Mouse (Mus musculus) layer of hippocampus, postnatal 25 days (tissue): ENCODE results near the gene Mt2. TPM values are rescaled to one million over a fixed set of nuclear protein-coding genes. Genes with fewer than 3 reads are reported as not detected.

ENCODE experiments used
- DNase-seq, 2 experiments: peaks; one replicate each; pipeline ENCODE4 v3.0.0; 2022; ENCODE audit warnings: mixed read lengths in 2 of 2, low spot score in 1 of 2; ENCODE audit errors: extremely low spot score in 1 of 2
- total RNA-seq, 2 experiments: library from RNA; stranded (reverse); gene quantifications; 2 replicates each; pipeline ENCODE4 v1.2.3; 2021

The Mt2 gene
- total RNA-seq, 2 experiments from 2014 or later = 381 to 701 TPM

DNA sequence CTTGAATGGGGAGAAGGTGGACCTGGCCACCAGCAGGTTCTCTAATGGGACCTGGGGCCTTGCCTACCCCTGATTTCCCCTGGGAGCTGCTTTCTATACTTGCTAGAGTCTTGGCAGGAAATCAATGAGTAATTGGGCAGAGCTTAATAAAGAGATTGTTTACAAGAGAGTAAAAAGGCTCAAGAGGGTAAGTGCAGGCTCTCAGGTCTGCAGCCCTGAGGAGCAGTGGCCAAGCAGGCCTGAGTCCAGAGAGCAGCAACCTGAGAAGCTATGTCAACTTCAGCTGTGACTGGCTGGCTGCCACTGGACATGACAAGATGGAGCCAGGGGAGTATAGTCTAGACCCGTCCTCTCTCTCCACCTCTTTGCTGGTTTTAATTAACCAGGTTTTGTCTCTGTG, 20.5 kb downstream of the Mt2 start:
- DNase-seq = no peak

DNA sequence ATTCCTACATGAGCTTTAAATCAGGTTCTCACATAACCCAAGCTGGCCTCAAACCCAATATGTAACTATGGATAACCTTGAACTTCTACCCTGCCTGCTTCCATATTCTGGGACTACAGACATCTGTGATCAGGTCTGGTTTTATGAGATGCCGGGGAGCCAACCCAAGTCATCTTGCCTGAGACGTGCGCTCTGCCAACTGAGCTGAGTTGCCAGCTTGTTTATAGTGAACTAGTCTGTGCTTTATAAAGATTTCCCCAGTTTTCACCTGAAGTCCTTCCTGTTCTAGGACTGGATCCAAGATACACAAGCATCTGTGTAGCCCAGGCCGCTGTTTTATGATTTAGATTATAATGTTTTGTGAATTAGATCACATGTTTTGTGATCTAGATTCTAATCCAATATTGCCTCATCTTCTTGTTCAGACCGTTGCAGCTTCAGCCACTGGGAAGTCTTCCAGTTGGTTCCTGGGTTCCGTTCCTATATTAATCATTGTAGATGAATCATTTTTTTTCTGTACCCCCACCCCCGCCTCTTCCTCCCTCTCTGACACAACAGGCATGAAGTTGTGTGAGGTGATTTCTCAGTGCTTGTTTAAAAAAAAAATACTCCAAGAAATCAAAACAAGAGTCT, 22.2 kb downstream of the Mt2 start:
- DNase-seq = no peak

DNA sequence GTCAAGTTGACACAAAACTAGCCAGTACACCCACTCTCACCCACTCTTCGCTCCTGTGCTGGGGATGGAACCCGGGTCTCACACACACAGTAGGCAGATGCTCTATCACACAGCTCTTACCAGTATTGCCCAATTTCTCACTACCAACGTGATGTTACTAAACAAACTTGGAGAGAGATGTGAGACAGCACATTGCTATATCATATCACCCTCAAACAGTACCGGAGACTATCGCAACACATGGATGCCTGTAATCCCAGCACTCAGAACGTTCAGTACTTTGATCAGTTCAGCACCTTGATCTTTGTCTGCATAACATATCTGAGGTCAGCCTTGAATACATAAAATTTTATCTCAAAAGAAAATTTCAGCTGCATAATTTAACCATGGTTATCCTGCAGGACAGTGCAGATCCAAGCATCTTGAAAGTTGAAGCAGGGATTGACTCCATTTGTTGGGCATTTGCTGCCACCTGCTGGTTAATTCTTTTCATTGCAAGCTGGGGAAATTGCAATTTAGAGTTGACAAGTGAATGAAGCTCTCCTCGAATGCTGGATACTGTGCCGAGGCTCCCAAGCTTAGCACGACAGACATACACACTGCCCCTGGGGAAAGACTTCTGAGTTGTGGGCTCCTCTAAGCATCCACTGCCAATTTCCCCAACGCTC, 26.9 kb downstream of the Mt2 start:
- peak in 1 of 2 experiments; percentile 72 for DNase-seq

DNA sequence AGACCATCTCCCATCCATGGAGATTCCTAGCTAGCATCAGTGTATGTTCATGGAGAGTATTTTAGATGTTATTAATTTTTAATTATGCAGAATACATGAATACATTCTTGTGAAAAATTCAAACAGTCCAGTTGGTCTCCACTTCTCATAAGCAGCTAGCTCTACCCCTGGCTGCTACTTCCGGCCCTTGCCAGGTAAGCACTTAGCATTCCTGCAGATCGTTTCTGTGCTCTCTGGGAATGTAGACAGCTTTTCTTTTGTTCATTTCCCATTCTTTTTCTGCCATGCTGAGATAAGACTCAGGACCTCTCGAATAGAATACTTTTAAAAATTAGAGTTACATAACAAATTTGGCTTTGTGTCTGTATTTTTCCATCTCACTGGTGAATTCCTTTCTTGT, 31.6 kb downstream of the Mt2 start:
- DNase-seq = no peak

DNA sequence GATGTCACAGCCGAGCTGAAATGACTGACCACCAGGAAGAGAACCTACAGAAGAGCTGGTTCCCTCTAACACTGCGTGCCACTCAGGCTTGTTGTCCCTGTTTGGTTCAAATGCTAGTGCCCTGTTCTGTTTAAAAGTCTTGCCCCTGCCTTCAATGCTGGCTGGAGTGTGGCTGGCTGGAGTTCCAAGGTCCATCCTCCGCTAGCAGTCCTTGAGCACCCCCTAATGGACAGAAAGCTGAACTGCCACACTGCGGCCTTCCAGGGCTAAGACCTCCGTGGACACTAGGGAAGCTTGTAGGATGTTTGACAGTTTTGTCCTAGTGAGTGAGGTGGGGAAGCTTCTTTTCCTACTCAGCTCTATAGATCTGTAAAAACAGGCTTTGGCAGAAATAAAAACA, 33.3 kb downstream of the Mt2 start:
- DNase-seq = peak; percentile 39 to 73

DNA sequence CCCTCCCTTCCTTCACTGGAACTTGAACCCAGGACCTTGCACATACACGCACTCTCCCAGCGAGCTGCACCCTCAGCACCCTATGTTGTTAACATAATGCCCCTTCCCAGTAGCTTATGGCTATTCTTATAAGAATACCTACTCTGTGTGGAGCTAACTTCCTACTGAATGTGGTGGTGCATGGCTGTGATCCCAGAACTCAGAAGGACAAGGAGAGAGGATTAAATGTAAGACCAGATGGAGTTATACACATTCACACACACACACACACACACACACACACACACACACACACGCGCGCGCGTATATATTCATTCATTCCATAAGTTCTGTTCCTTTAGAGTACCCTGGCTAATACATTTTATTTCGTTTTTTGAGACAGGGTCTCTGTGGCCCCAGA, 33.8 kb downstream of the Mt2 start:
- DNase-seq = no peak

DNA sequence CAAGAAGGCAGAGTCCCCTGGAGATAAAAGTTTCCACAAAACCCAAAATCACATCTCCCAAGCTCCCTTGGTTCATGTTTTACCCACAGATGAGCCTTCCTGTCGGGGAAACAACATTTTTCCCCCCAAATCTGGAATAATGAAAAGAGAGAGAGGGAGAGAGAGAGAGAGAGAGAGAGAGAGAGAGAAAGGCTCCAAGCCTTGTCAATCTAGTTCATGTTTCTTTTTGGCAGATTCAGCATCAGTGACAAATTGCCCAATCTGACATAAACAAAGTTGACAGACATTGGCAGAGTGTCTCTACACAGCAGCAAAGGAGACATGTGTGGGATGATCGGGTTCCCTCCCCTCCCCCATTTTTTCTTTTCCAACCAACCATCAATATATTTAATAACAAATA, 35.0 kb downstream of the Mt2 start:
- DNase-seq = no peak

DNA sequence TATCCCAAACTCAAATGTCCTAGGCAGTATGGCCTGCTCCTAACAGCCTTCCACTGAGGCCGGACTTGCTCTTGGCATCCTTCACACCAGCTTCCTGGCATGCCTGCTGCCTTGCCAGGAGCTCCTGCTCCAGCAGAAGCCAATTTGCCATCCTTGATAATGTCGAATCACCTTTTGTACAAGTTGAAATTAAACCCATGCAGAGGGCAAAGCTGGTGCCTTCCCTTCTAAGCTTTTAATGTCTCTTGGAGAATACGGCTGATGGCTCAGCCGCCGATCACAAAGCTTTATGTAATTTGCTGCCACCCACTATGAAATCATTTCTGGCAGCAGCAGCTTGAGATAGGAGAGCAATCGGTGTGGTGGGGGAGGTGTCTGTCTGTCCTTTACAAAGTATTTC, 37.2 kb downstream of the Mt2 start:
- DNase-seq = no peak

DNA sequence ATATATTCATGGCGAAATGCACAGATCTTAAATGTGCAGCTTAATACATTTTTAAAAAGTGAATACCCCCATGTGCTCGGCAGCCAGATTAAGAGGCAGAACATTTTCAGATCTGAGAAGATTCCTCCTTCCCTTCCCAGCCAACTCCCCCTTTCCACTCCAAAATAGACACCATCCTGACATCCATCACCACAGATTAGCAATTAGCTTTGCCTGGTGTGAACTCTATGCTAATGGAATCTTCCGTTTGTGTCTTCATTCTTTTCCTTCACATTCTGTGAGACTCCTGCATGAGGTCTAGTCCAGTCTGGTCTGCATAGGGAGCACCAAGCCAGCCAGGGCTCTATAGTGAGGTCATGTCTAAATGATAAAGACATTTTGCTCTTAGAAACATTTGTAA, 37.8 kb downstream of the Mt2 start:
- DNase-seq = no peak

DNA sequence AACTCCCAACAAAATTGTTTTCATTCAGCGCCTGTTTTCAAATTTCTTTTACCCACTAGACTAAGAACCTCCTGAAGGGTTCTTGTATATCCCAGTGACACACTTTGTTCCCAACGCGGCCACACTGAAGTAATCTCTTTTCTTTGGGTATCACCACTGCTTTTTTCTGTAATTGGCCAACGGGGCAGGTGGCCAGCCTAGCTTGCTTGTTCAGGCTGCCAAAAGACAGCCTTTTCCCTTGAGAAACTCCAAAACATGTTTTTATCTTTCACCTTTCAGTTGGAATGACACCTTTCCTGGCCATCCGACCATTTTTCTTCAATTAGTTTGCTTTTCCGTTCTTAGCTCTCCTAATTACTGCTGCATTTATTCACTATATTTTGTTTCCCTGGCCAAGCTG, 41.4 kb downstream of the Mt2 start:
- DNase-seq = no peak

DNA sequence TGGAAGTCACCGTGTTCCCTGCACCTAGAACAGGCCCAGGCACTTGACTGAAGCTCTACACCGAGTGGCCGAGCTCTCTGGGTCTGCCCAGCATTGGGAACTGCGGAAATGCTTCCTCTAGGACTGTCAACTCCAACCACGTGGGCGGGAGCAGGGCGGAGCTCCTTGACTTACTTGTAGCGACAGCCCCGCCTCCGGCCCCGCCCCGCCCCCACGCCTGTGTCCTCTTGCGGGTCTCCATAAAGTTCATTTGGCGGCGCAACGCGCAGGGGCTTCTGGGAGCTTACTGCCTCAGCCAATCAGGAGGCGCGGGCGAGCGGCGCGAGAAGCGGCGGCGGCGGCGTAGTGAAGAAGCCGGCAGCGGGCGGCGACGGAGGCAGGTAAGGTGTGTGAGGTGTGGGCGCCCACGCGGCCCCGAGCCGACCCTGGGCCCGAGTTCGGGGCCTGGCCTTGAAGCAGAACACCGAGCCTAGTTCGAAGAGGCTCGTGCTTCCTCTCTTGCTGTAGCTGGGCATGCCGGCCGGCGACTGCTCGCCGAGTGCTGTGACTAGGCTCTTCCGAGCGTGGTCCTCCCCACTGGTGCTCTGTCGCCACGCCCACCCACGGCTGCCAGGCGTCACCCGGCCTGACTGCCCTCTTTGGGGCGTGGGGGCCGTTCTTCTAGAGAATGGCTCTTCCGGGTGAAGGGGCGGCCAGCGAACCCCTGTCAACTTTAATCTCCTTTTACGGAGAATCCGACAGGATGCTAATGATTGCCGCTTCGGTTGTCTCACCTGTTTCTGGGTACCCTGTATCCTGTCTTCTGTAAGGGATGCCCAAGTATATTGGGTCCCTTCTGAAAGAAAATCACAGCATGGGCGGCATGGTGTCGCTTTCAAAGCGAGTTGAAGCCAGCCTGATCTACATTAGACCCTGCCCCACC, 42.0 kb downstream of the Mt2 start, which contains the start of gene Nup93:
Gene Nup93, plus strand, starts transcription at position 313 of the 922 bp plus-strand sequence.
- DNase-seq = peak; percentile 92 to 93

Other genes starting within 250 kb of the Mt2 start
- 100 to 1,000 TPM; 125 to 132 TPM for gene Amfr, start 159.8 kb upstream of the Mt2 start, total RNA-seq
- gene Nudt21, start 135.6 kb upstream of the Mt2 start, total RNA-seq = 10 to 100 TPM; 49.9 to 58.5 TPM
- 10 to 100 TPM; 86.5 to 98.2 TPM for gene Ogfod1, start 135.5 kb upstream of the Mt2 start, total RNA-seq
- gene Bbs2, start 73.7 kb upstream of the Mt2 start, total RNA-seq = 10 to 100 TPM; 19.6 to 24.4 TPM
- gene Mt4, start 35.5 kb upstream of the Mt2 start, total RNA-seq = not detected
- 1,000 to 10,000 TPM; 1,168 to 1,277 TPM for gene Mt3, start 20.1 kb upstream of the Mt2 start, total RNA-seq
- 100 to 1,000 TPM; 584 to 804 TPM for gene Mt1, start 6.4 kb downstream of the Mt2 start, total RNA-seq
- gene Nup93, start 41.9 kb downstream of the Mt2 start, total RNA-seq = 10 to 100 TPM; 42.5 to 60.5 TPM
- under 1 TPM; 0.25 to 0.59 TPM for gene Slc12a3, start 156.5 kb downstream of the Mt2 start, total RNA-seq
- gene Herpud1, start 213.8 kb downstream of the Mt2 start, total RNA-seq = 10 to 100 TPM; 50.7 to 61.0 TPM